Mouse (Mus musculus): ENCODE data around the gene Fndc11. TPM values are rescaled to one million over a fixed set of nuclear protein-coding genes. Genes with fewer than 3 reads are reported as not detected.
A peak's percentile ranks its signal among the peaks of the same experiment; 100 is the strongest.

The Fndc11 gene
- polyA plus RNA-seq, 3 experiments from 2014 or later: 0.34 to 1.6 (median 0.53) TPM

- no peak for ATAC-seq
Observed at GRCm38 (mm10) chr2:181220361-181220760, 548 bp downstream of the Fndc11 start.

GRCm38 (mm10) chr2:181224994-181225393 lies 5.2 kb downstream of the Fndc11 start:
- no peak for ATAC-seq

- no peak for ATAC-seq
Observed at GRCm38 (mm10) chr2:181227122-181227521, 7.3 kb downstream of the Fndc11 start.

- ATAC-seq: no peak
Observed at GRCm38 (mm10) chr2:181228335-181228734, 8.5 kb downstream of the Fndc11 start.

GRCm38 (mm10) chr2:181231171-181231570 lies 11.4 kb downstream of the Fndc11 start:
- ATAC-seq: no peak

- no peak for ATAC-seq
Observed at GRCm38 (mm10) chr2:181233443-181233842, 13.6 kb downstream of the Fndc11 start.

GRCm38 (mm10) chr2:181234680-181235079 lies 14.9 kb downstream of the Fndc11 start:
- ATAC-seq: no peak

GRCm38 (mm10) chr2:181235681-181236566 lies 16.1 kb downstream of the Fndc11 start:
- ATAC-seq: no peak

GRCm38 (mm10) chr2:181237251-181238014 lies 17.6 kb downstream of the Fndc11 start:
- ATAC-seq: no peak

GRCm38 (mm10) chr2:181238091-181238610 lies 18.3 kb downstream of the Fndc11 start:
- no peak for ATAC-seq

- no peak for ATAC-seq
Observed at GRCm38 (mm10) chr2:181238861-181239260, 19.0 kb downstream of the Fndc11 start.

GRCm38 (mm10) chr2:181239261-181239660 lies 19.4 kb downstream of the Fndc11 start:
- ATAC-seq: no peak

GRCm38 (mm10) chr2:181240806-181241440 lies 21.1 kb downstream of the Fndc11 start:
- ATAC-seq: no peak

- ATAC-seq: peak; percentile 93
Observed at GRCm38 (mm10) chr2:181241602-181242313, 21.9 kb downstream of the Fndc11 start, which contains the start of gene Helz2. Gene Helz2 (minus strand): TSS chr2:181242027.

GRCm38 (mm10) chr2:181242314-181242665 lies 22.5 kb downstream of the Fndc11 start:
- ATAC-seq: no peak

GRCm38 (mm10) chr2:181243706-181244394 lies 24.0 kb downstream of the Fndc11 start:
- no peak for ATAC-seq

GRCm38 (mm10) chr2:181245031-181245430 lies 25.2 kb downstream of the Fndc11 start:
- ATAC-seq: no peak

- no peak for ATAC-seq
Observed at GRCm38 (mm10) chr2:181249217-181249616, 29.4 kb downstream of the Fndc11 start.

GRCm38 (mm10) chr2:181251841-181252240 lies 32.0 kb downstream of the Fndc11 start:
- no peak for ATAC-seq

GRCm38 (mm10) chr2:181253248-181253647 lies 33.4 kb downstream of the Fndc11 start:
- ATAC-seq: no peak

- ATAC-seq: no peak
Observed at GRCm38 (mm10) chr2:181266839-181267238, 47.0 kb downstream of the Fndc11 start.

GRCm38 (mm10) chr2:181272092-181272491 lies 52.3 kb downstream of the Fndc11 start:
- ATAC-seq: no peak

Measured in inflammation-experienced regulatory T-cells, adult 6 months (primary cell).